Mouse (Mus musculus): ENCODE results near the gene Olfr292. TPM values are rescaled to one million over a fixed set of nuclear protein-coding genes. Genes with fewer than 3 reads are reported as not detected.

Gene Olfr292
- total RNA-seq (2021) = not detected
- long read RNA-seq, experiment 1 = 0 reads
- long read RNA-seq, experiment 2 = 0 reads

GRCm38 (mm10) chr7:86688030-86688429 is at the start of gene Olfr292:
Gene Olfr292 (plus strand): TSS chr7:86688330.
- Histone ChIP-seq H3K4me3 (no peak within 1 kb of the TSS), H3K27ac (no peak within 1 kb of the TSS)
- TF ChIP-seq CTCF (conservative IDR thresholded peaks at IDR 0.05) = no peak
- no peak for DNase-seq (ENCODE audit: low spot score in 2 of 2)

GRCm38 (mm10) chr7:86648761-86649160 is 39.4 kb upstream of the Olfr292 start, which contains the start of gene Olfr293:
Gene Olfr293 (plus strand): TSS chr7:86649061.
- no peak for TF ChIP-seq CTCF (conservative IDR thresholded peaks at IDR 0.05)
- no peak for DNase-seq (ENCODE audit: low spot score in 2 of 2)
- Histone ChIP-seq H3K27ac (no peak within 1 kb of the TSS), H3K4me3 (no peak within 1 kb of the TSS)

- peak; percentile 69 for TF ChIP-seq CTCF (conservative IDR thresholded peaks at IDR 0.05)
- no peak overlapping the region for H3K27ac ChIP-seq
- H3K4me3 ChIP-seq = no peak overlapping the region
- DNase-seq (ENCODE audit: low spot score in 2 of 2) = no peak
Observed at GRCm38 (mm10) chr7:86725013-86725412, 36.9 kb downstream of the Olfr292 start.

Other genes starting within 250 kb of the Olfr292 start
- gene Olfr299, start 228.4 kb upstream of the Olfr292 start, total RNA-seq (2021) = not detected
- not detected for gene Olfr298, start 195.8 kb upstream of the Olfr292 start, total RNA-seq (2021)
- not detected for gene Olfr297, start 168.4 kb upstream of the Olfr292 start, total RNA-seq (2021)
- gene Olfr295, start 104.5 kb upstream of the Olfr292 start, total RNA-seq (2021) = not detected
- gene Olfr294, start 71.7 kb upstream of the Olfr292 start, total RNA-seq (2021) = not detected
- not detected for gene Olfr293, start 39.3 kb upstream of the Olfr292 start, total RNA-seq (2021)
- gene Folh1, start 87.6 kb downstream of the Olfr292 start, total RNA-seq (2021) = 1 to 10 TPM; 7.4 to 7.5 TPM
- not detected for gene Vmn2r77, start 106.7 kb downstream of the Olfr292 start, total RNA-seq (2021)
- not detected for gene Vmn2r78, start 226.8 kb downstream of the Olfr292 start, total RNA-seq (2021)